Mouse (Mus musculus) myocyte (in vitro differentiated cells): ENCODE results near the gene Zscan2. TPM values are rescaled to one million over a fixed set of nuclear protein-coding genes. Genes with fewer than 3 reads are reported as not detected.

Experiments
- H3K27me3 ChIP-seq: one replicate; pipeline ENCODE4 v1.6.1; 2011; ENCODE audit not compliant: control insufficient read depth, insufficient read depth, insufficient read length
- H3K36me3 ChIP-seq: one replicate; pipeline ENCODE4 v1.6.1; 2011; ENCODE audit not compliant: control insufficient read depth, insufficient read depth
- H3K4me2 ChIP-seq: one replicate; pipeline ENCODE4 v1.6.1; 2011; ENCODE audit warnings: low read depth, control low read depth
- H3K4me3 ChIP-seq: one replicate; pipeline ENCODE4 v1.5.1; 2011; ENCODE audit warnings: mild to moderate bottlenecking, control low read depth, moderate library complexity
- H3K79me2 ChIP-seq: one replicate; pipeline ENCODE4 v1.6.1; 2011; ENCODE audit not compliant: control insufficient read depth, insufficient read depth
- H3ac ChIP-seq: one replicate; pipeline ENCODE4 v1.6.1; 2011; ENCODE audit not compliant: control insufficient read depth, insufficient read length
- CEBPB ChIP-seq: IDR thresholded peaks from 2 replicates; pipeline ENCODE4 v1.6.1; 2011; ENCODE audit warnings: mild to moderate bottlenecking, moderate library complexity; ENCODE audit not compliant: poor library complexity, insufficient read depth, severe bottlenecking
- E2F4 ChIP-seq: IDR thresholded peaks from one replicate; pipeline ENCODE4 v1.6.1; 2011; ENCODE audit warnings: mild to moderate bottlenecking, control low read depth, moderate library complexity; ENCODE audit not compliant: insufficient read depth
- MAX ChIP-seq: IDR thresholded peaks from one replicate; pipeline ENCODE4 v1.6.1; 2011; ENCODE audit warnings: low read depth, mild to moderate bottlenecking, control low read depth
- MYOD1 ChIP-seq, 3 experiments: IDR thresholded peaks; one replicate each; pipeline ENCODE4 v1.6.1; 2011; ENCODE audit warnings: control low read depth in 2 of 3, low read depth in 2 of 3, mild to moderate bottlenecking in 2 of 3, moderate library complexity in 1 of 3; ENCODE audit not compliant: insufficient read length in 2 of 3, control insufficient read depth in 1 of 3
- MYOG ChIP-seq, 3 experiments: IDR thresholded peaks; one replicate each; pipeline ENCODE4 v1.6.1; 2011; ENCODE audit warnings: control low read depth in 2 of 3, low read depth in 2 of 3, mild to moderate bottlenecking in 2 of 3; ENCODE audit not compliant: insufficient read length in 2 of 3, control insufficient read depth in 1 of 3, insufficient read depth in 1 of 3
- POLR2A ChIP-seq: IDR thresholded peaks from one replicate; pipeline ENCODE4 v1.6.1; 2011; ENCODE audit warnings: low read depth, mild to moderate bottlenecking, control low read depth, moderate library complexity; ENCODE audit not compliant: insufficient read length
- POLR2AphosphoS2 ChIP-seq: IDR thresholded peaks from one replicate; pipeline ENCODE4 v1.6.1; 2011; ENCODE audit warnings: low read depth, control low read depth; ENCODE audit not compliant: insufficient read length
- REST ChIP-seq: IDR thresholded peaks from one replicate; pipeline ENCODE4 v1.6.1; 2011; ENCODE audit warnings: mild to moderate bottlenecking, control low read depth, moderate library complexity; ENCODE audit not compliant: insufficient read depth, insufficient read length
- SRF ChIP-seq: IDR thresholded peaks from one replicate; pipeline ENCODE4 v1.6.1; 2011; ENCODE audit warnings: low read depth; ENCODE audit not compliant: control insufficient read depth, insufficient read length
- TCF12 ChIP-seq: IDR thresholded peaks from one replicate; pipeline ENCODE4 v1.6.1; 2011; ENCODE audit warnings: mild to moderate bottlenecking, control low read depth; ENCODE audit not compliant: poor library complexity, insufficient read depth, severe bottlenecking
- TCF3 ChIP-seq: IDR thresholded peaks from one replicate; pipeline ENCODE4 v1.6.1; 2011; ENCODE audit warnings: low read depth, control low read depth; ENCODE audit not compliant: insufficient read length
- USF1 ChIP-seq: IDR thresholded peaks from one replicate; pipeline ENCODE4 v1.6.1; 2011; ENCODE audit warnings: low read depth, mild to moderate bottlenecking, control low read depth, moderate library complexity
- polyA plus RNA-seq: library from polyadenylated mRNA; unstranded; fragments of >200 nt; fragmentation: generic; extraction: Trizol; gene quantifications from one replicate; pipeline ENCODE4 v1.2.1, GENCODE M21; 2012; ENCODE audit warnings: missing spikeins

Gene Zscan2
- polyA plus RNA-seq, 1 experiment: 6.3 TPM

GRCm38 (mm10) chr7:80842132-80842531 is 18.6 kb upstream of the Zscan2 start:
- no peak overlapping the region for H3ac ChIP-seq
- H3K36me3 ChIP-seq: peaks cover 3% of the 10 kb centered on the region
- H3K79me2 ChIP-seq: peaks cover 31% of the 10 kb centered on the region
- no peak for TF ChIP-seq MYOG (IDR thresholded peaks at IDR 0.05; ENCODE audit: control insufficient read depth in 1 of 3, insufficient read depth in 1 of 3, insufficient read length in 2 of 3, low read depth in 2 of 3)
- no peak for TF ChIP-seq TCF12
- TF ChIP-seq USF1: no peak
- no peak for TF ChIP-seq TCF3
- no peak for TF ChIP-seq MAX
- TF ChIP-seq E2F4: no peak
- TF ChIP-seq CEBPB: no peak
- TF ChIP-seq REST: no peak
- no peaks in the 10 kb centered on the region for H3K27me3 ChIP-seq
- peak overlapping the region; percentile 22 for H3K4me2 ChIP-seq
- no peak overlapping the region for H3K4me3 ChIP-seq

GRCm38 (mm10) chr7:80843176-80843575 is 17.5 kb upstream of the Zscan2 start:
- peaks cover 3% of the 10 kb centered on the region for H3K36me3 ChIP-seq
- H3K79me2 ChIP-seq: peaks cover 31% of the 10 kb centered on the region
- no peak overlapping the region for H3K4me3 ChIP-seq
- H3K27me3 ChIP-seq: no peaks in the 10 kb centered on the region
- peak overlapping the region; percentile 18 for H3K4me2 ChIP-seq
- H3ac ChIP-seq: no peak overlapping the region
- no peak for TF ChIP-seq SRF
- TF ChIP-seq TCF12: no peak
- TF ChIP-seq POLR2A: no peak
- no peak for TF ChIP-seq USF1
- TF ChIP-seq POLR2AphosphoS2: no peak
- TF ChIP-seq E2F4: no peak

- Histone ChIP-seq H3K79me2 (peaks cover 24% of the 10 kb centered on the region), H3K4me3 (no peak overlapping the region), H3ac (no peak overlapping the region), H3K4me2 (no peak overlapping the region), H3K27me3 (no peaks in the 10 kb centered on the region), H3K36me3 (peaks cover 3% of the 10 kb centered on the region)
- TF ChIP-seq CEBPB (no peak), MYOD1 (IDR thresholded peaks at IDR 0.05; ENCODE audit: control insufficient read depth in 1 of 3, insufficient read length in 2 of 3, low read depth in 2 of 3) (no peak), E2F4 (no peak), MYOG (IDR thresholded peaks at IDR 0.05; ENCODE audit: control insufficient read depth in 1 of 3, insufficient read depth in 1 of 3, insufficient read length in 2 of 3, low read depth in 2 of 3) (no peak), POLR2AphosphoS2 (no peak), TCF3 (no peak), MAX (no peak), REST (no peak), TCF12 (no peak), USF1 (no peak), SRF (no peak), POLR2A (no peak)
Measured at GRCm38 (mm10) chr7:80843910-80844640, 16.6 kb upstream of the Zscan2 start.

GRCm38 (mm10) chr7:80844691-80845090 is 16.0 kb upstream of the Zscan2 start:
- Histone ChIP-seq H3K79me2 (peaks cover 18% of the 10 kb centered on the region), H3ac (no peak overlapping the region), H3K27me3 (no peaks in the 10 kb centered on the region), H3K4me2 (no peak overlapping the region), H3K4me3 (no peak overlapping the region), H3K36me3 (peaks cover 3% of the 10 kb centered on the region)
- TF ChIP-seq MAX (no peak), TCF3 (no peak), USF1 (no peak), CEBPB (no peak), SRF (no peak), REST (no peak), TCF12 (no peak)

GRCm38 (mm10) chr7:80845621-80846279 is 15.0 kb upstream of the Zscan2 start:
- H3K36me3 ChIP-seq: peaks cover 3% of the 10 kb centered on the region
- H3K79me2 ChIP-seq: peaks cover 11% of the 10 kb centered on the region
- no peak for TF ChIP-seq REST
- H3K27me3 ChIP-seq: no peaks in the 10 kb centered on the region
- no peak overlapping the region for H3ac ChIP-seq
- no peak overlapping the region for H3K4me3 ChIP-seq
- no peak overlapping the region for H3K4me2 ChIP-seq
